Mouse (Mus musculus): ENCODE results near the gene Rab3d.

DNA sequence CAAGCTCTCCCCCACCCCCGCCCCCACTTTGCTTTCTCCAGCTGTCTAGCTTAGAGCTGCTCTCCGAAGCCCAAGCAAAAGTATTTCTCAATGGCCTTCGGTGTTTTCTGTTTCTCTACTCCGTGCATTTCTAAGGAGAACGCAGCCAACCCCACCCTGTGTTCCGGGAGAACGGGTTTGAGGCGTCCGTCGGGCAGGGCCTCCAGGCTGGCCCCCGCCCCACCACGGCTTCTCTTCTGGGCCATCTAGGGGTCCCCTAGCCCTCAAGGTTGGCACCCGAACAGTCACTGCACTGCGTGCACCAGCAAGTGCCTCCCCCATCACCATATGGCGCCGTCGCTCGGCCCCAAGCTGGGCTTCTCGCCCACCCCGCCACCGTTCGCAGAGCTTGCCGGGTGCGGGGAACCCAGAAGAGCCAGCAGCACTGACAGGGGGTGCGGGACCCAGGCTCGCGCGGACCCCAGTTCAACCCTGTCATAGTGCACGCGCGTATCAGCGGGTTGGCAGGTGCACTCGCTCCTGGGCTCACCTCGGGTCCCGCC is 428 bp downstream of the Rab3d start:
- TF ChIP-seq POLR2A (IDR thresholded peaks at IDR 0.05; ENCODE audit: extremely low read depth, insufficient read depth, low read length) (no peak), CTCF (IDR thresholded peaks at IDR 0.05; ENCODE audit: low read depth, low read length) (no peak)

All from liver, adult 2 months (tissue).